Mouse (Mus musculus) embryonic fibroblast, embryonic 13.5 days (primary cell): Measurements from ENCODE around the gene Hoxa3.

Experiments
- CTCF ChIP-seq: IDR thresholded peaks from 2 replicates; pipeline ENCODE4 v1.5.1; 2011; ENCODE audit warnings: mild to moderate bottlenecking, control low read depth, low read length, moderate library complexity, borderline replicate concordance; ENCODE audit not compliant: insufficient read depth
- POLR2A ChIP-seq: IDR thresholded peaks from 2 replicates; pipeline ENCODE4 v1.6.1; 2011; ENCODE audit warnings: low read depth, mild to moderate bottlenecking, control low read depth, low read length, moderate library complexity

DNA sequence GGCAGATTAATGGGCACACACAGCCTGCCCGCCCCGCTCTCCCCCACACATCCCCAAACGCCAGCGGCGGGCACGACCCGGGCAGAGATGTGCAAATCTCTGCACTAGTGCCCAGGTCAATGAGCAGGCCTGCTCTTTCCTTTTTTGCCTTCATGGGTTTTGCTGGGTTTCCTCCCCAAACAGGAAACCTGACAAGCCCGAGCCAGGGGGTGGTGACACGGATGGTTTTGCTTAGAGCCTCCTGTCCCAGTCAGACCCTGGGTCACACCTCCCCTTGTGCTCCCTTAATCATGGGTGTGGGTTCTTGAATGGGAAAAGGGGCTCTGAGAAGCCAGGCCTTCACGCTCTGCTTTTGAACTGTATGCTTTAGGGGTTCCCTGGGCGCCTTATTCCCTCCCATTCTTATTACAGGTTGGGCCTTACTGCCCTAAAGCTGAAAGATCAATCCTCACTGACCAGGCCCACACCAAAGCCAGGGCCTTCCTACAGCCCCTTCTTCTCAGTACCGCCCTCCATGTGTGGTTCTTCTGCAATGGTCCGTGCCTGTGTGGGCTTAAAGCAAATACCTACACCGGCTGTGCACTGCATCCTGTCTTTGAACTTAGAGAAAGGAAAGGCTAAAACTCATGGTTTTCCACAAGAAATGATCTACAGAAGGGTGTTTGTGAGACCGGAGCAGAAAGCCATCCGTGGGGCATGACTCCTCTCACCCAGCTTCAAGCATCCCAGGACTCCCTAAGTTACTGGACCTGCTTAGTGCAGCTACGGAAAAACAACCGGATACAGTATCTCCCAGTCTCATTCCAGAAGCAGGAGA lies 4.1 kb downstream of the Hoxa3 start:
- TF ChIP-seq CTCF (no peak), POLR2A (no peak)
